Mouse (Mus musculus): ENCODE measurements around the gene Sp9.
A peak's percentile ranks its signal among the peaks of the same experiment; 100 is the strongest.

The Sp9 gene

GRCm38 (mm10) chr2:73274119-73274920, 2.6 kb downstream of the Sp9 start:
- peak in 1 of 2 experiments; percentile 38 for DNase-seq (ENCODE audit: low spot score in 2 of 2)

- DNase-seq (ENCODE audit: low spot score in 2 of 2) = no peak
Measured at GRCm38 (mm10) chr2:73275261-73276040, 3.7 kb downstream of the Sp9 start.

GRCm38 (mm10) chr2:73276141-73276571, 4.4 kb downstream of the Sp9 start:
- no peak for DNase-seq (ENCODE audit: low spot score in 2 of 2)

- DNase-seq (ENCODE audit: low spot score in 2 of 2) = peak in 1 of 2 experiments; percentile 26
Measured at GRCm38 (mm10) chr2:73277021-73277708, 5.4 kb downstream of the Sp9 start.

- peak in 1 of 2 experiments; percentile 32 for DNase-seq (ENCODE audit: low spot score in 2 of 2)
Measured at GRCm38 (mm10) chr2:73277709-73278075, 6.0 kb downstream of the Sp9 start.

- peak; percentile 91 to 94 for DNase-seq (ENCODE audit: low spot score in 2 of 2)
Measured at GRCm38 (mm10) chr2:73278131-73278854, 6.6 kb downstream of the Sp9 start.

- peak in 1 of 2 experiments; percentile 31 for DNase-seq (ENCODE audit: low spot score in 2 of 2)
Measured at GRCm38 (mm10) chr2:73278869-73279268, 7.1 kb downstream of the Sp9 start.

GRCm38 (mm10) chr2:73279271-73280038, 7.7 kb downstream of the Sp9 start:
- DNase-seq (ENCODE audit: low spot score in 2 of 2) = peak in 1 of 2 experiments; percentile 32

GRCm38 (mm10) chr2:73280356-73281047, 8.8 kb downstream of the Sp9 start:
- peak in 1 of 2 experiments; percentile 30 for DNase-seq (ENCODE audit: low spot score in 2 of 2)

- DNase-seq (ENCODE audit: low spot score in 2 of 2) = peak in 1 of 2 experiments; percentile 22
Measured at GRCm38 (mm10) chr2:73281048-73281661, 9.4 kb downstream of the Sp9 start.

- no peak for DNase-seq (ENCODE audit: low spot score in 2 of 2)
Measured at GRCm38 (mm10) chr2:73281707-73282106, 10.0 kb downstream of the Sp9 start.

GRCm38 (mm10) chr2:73285630-73286029, 13.9 kb downstream of the Sp9 start:
- peak in 1 of 2 experiments; percentile 46 for DNase-seq (ENCODE audit: low spot score in 2 of 2)

- no peak for DNase-seq (ENCODE audit: low spot score in 2 of 2)
Measured at GRCm38 (mm10) chr2:73291130-73291529, 19.4 kb downstream of the Sp9 start.

- DNase-seq (ENCODE audit: low spot score in 2 of 2) = no peak
Measured at GRCm38 (mm10) chr2:73295023-73295422, 23.3 kb downstream of the Sp9 start.

GRCm38 (mm10) chr2:73298154-73298553, 26.4 kb downstream of the Sp9 start:
- DNase-seq (ENCODE audit: low spot score in 2 of 2) = no peak

GRCm38 (mm10) chr2:73298841-73299240, 27.1 kb downstream of the Sp9 start:
- DNase-seq (ENCODE audit: low spot score in 2 of 2) = no peak

GRCm38 (mm10) chr2:73301979-73302378, 30.3 kb downstream of the Sp9 start:
- no peak for DNase-seq (ENCODE audit: low spot score in 2 of 2)

- no peak for DNase-seq (ENCODE audit: low spot score in 2 of 2)
Measured at GRCm38 (mm10) chr2:73302722-73303121, 31.0 kb downstream of the Sp9 start.

- DNase-seq (ENCODE audit: low spot score in 2 of 2) = no peak
Measured at GRCm38 (mm10) chr2:73304506-73304905, 32.8 kb downstream of the Sp9 start.

- no peak for DNase-seq (ENCODE audit: low spot score in 2 of 2)
Measured at GRCm38 (mm10) chr2:73306006-73306405, 34.3 kb downstream of the Sp9 start.

Measured in right cerebral cortex, postnatal 10 days (tissue).